Mouse (Mus musculus): ENCODE data around the gene Nr3c2.

The Nr3c2 gene

DNA sequence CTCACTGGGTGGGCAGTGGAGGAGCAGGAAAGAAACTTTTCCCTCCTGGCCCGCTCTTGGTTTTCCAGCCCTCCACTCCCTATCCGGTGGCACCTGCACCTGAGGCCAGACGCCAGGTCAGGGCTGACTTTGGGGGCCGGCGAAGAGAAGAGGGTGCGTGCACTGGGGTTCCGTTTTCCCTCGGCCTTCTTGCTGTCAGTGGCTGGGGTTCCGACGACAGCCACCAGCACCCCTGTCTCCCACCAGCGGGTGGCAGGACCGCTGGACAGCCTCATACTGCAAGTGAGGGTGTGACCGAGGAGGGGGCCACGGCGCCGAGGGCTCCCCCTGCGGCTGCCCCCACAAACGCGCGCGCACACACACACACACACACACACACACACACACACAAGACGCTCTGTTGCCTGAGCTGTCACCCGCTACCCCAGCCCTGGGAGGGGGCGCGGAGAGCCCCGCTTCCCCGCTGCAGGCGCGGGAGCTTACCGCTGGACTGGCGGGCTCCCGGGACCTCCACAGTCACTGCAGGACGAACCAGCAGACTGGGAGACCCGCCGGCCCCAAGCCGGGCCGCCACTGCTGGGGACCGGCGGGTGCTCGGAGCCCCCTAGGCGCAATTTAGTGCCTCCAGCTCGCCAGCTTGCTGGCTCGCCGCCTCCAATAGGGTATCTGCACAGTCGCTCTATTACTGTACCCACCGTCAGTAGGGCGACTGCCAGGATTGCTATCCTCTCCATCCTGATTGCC lies at the start of gene Nr3c2:
Nr3c2 (plus strand) TSS at position 32 of the 744 bp plus-strand sequence.
- DNase-seq (ENCODE audit: low spot score), result peak; percentile 13

GRCm38 (mm10) chr8:76858534-76858933 lies 40.7 kb upstream of the Nr3c2 start:
- DNase-seq (ENCODE audit: low spot score), result no peak

DNA sequence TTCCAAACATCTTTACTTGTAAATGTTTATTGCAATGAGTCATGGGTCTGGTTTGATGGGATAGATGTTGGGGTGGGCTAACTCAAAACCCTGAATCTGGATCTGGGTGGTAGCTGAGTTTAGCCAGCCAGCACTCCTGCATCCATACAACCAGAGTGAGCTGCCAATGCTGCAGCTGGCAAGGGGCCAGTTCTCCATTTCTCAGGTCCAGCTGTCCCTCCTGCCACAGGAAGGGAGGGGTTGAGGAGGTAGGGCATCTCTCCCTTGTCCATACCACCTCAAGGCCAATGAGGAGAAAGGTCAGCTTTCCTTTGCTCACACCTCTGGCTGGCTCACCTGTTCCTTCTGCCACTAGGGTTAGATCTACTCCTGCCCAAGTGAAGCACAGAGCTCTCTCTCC lies 39.5 kb upstream of the Nr3c2 start:
- DNase-seq (ENCODE audit: low spot score), result no peak

DNA sequence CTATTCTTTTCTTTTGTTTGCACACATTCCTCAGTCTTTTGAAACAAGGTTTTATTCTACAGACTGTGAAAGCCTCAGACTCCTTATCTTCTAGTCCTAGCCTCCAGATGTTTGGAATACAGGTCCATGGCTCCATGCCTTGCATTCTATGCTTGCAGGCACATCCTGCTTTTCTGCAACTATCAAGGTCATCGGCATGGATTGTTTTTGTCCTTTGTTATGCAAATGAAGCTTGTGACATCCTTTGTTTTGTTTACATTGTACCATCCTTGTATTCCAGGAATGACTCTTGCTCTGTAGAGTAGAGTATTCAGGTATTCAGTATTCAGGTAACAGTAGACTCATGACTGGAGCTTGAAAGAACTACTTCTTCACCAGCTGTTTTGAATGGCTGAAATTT lies 36.2 kb upstream of the Nr3c2 start:
- no peak for DNase-seq (ENCODE audit: low spot score)

DNA sequence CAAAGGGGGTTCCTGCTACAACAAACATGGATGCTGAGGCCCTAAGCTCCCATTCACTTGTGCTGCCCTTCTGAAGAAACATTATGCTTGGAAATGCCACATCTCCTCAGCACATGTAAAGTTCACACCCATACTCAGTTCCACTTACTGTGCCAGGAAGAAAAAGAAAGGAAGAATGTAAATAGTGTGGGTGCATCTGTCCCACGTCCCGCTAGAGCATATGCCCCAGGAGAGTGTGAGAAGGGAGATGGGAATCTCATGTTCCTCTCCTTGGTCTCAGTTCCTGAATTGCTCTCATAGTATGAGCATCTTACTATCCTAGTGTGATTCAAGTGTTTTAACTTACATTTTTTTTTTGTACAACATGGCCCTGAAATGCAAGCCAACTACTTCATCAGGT lies 22.4 kb upstream of the Nr3c2 start:
- no peak for DNase-seq (ENCODE audit: low spot score)

DNA sequence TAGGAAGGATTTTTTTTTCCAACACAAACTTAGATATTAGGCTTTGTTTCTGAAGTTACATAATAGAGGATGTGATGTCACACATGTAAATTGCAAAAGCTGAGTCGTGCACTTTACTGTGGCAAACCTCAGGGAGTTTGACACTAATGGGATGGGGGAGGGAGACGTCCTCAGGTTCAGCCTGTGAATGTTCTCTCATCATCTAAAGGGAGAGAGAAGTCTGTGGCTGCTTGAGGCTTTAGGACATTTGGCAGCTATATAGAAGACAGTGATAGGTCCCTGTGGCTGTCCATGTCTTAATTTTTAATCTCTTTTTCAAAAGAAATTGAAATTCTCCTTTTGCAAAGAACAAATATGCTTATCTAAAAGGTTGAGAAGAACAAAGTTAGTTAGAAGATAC lies 2.2 kb upstream of the Nr3c2 start:
- no peak for DNase-seq (ENCODE audit: low spot score)

DNA sequence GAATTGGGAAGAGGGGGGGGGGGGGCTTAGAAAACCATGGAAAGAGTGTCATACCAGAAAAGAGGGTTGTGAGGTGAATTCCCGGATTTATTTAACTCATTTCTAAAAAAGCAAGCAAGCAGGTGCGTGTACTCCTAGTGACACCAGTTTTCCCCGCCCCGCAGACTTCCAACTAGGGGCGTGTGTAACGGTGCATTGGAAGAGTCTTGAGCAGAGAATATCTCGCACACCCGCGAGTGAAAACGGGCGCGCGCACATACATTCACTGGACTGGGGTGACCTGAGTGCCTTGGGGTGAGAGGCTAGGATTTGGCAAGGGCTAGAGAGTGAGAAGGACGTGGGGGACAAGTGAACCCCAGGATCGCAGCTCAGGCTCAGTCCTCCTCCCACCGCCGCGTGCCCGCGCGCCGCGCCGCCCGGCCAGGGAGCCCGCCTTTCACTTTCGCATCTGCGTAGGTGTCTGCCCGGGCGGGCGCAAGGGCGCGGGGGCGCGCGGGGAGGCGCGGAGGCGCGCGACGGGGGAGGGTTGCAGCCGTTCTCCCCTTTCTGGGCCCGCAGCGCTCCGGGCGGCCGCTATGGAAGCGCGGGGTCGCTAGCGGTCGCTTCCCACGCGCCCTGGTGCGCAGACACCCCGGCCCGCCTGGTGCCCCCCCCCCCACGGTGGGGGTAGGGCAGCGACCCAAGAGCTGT lies 376 bp upstream of the Nr3c2 start:
- peak; percentile 71 for DNase-seq (ENCODE audit: low spot score)

DNA sequence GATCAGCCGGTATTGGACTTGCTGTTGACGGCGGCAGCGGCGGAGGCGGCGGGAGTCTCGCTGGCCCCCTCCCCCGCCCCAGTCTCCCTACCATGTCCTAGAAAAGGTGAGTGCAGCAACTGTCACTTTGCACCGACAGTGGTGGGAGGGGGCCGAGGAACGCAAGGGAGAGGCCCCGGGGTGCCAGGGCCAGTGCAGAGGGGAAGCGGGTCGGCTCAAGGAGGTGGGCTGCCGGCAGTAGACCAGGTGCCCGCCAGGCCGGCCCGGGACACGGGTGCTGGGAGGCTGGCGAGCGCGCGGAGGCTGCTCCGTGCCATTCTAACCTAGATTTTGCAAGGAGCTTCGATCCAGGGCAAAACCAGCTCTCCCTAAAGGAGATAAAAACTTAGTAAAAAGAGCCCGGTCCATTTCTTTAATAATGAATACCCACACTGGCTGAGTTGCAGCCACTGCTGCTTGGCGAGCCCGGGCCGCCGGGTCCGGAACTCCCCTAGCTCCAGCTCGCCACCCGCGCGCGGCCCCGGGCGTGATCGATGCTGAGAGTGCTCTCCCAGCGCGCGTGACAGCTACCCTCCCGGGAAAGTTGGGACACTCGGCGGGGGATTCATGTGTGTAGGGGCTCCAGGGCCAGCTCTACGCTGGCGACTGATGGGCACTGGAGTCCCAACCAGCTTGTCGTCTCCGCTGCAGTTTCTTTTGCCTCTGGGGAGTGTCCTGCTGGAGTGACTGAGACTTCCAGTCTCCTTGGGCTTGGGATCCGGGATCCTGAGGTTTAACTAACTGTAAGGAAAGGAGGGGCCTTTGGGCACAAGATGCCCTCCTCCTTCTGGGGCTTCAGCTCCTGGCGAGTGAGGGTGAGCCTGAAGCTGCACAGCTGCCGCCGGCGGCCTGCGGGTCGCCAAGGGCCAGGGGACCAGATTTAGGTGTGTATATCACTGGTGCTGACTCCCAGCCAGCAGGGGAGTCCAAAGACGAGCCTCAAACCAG lies 1.2 kb downstream of the Nr3c2 start:
- DNase-seq (ENCODE audit: low spot score), result peak; percentile 51

DNA sequence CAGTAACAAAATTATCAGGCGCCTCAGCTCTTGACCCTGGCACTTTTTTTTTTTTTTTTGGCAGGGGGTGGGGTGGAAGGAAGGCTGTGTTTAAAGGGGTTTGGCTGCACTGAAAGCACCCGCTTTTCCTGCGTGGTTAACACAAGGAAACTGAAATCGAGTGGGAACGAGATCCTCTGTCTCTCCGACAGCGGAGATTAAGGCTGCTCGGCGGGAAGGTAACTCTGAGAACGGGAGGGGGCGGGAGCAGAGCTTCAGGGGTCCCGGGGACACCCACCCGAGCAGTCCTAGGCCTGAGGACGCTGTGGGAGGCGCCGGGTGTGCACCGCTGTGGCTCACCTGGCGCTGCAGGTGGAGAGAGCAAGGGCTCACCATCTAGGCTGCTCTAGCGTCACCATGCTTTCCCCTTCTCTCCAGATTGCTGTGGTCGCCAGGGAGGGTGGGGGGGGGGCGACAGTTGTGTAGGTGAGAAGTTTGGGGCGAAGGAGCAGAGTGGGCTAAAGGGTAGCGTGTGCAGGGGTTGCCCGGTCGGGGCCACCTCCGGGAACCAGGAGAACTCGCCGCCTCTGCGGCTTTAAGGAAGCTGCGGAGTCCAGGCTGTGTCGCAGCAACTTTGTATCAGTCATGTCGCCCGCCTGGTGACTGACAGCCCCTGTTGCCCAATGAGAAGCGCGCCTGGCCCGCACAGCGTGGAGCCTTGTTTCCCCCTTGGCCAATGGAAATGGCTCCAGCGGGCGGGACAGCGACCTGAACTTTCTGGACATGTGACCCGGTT lies 2.4 kb downstream of the Nr3c2 start:
- peak; percentile 98 for DNase-seq (ENCODE audit: low spot score)

- no peak for DNase-seq (ENCODE audit: low spot score)
These were observed 3.2 kb downstream of the Nr3c2 start for GRCm38 (mm10) chr8:76902205-76903078.

- no peak for DNase-seq (ENCODE audit: low spot score)
These were observed 12.0 kb downstream of the Nr3c2 start for GRCm38 (mm10) chr8:76911206-76911605.

GRCm38 (mm10) chr8:76912678-76913077 lies 13.4 kb downstream of the Nr3c2 start:
- peak; percentile 7 for DNase-seq (ENCODE audit: low spot score)

GRCm38 (mm10) chr8:76913207-76913606 lies 14.0 kb downstream of the Nr3c2 start:
- no peak for DNase-seq (ENCODE audit: low spot score)

GRCm38 (mm10) chr8:76915260-76915659 lies 16.0 kb downstream of the Nr3c2 start:
- DNase-seq (ENCODE audit: low spot score), result no peak

DNA sequence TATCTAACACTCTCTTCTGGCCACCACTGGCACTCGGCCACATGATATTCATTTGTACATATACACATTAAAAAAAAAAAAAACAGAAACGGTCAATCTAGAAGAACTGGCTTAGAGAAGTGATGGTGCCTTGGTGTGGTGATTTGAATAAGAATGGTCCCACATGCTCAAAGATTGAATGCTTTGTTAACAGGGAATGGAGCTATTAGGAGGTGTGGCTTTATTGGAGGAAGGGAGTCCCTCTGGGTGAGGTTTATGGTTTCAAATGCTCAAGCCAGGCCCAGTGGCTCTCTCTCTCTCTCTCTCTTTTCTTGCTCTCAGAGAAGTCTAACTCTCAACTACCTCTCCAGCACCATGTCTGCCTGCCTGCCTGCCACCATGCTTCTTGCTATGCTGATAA lies 20.3 kb downstream of the Nr3c2 start:
- no peak for DNase-seq (ENCODE audit: low spot score)

- no peak for DNase-seq (ENCODE audit: low spot score)
These were observed 24.9 kb downstream of the Nr3c2 start for GRCm38 (mm10) chr8:76924150-76924549.

GRCm38 (mm10) chr8:76928326-76928725 lies 29.1 kb downstream of the Nr3c2 start:
- no peak for DNase-seq (ENCODE audit: low spot score)

GRCm38 (mm10) chr8:76928808-76929207 lies 29.6 kb downstream of the Nr3c2 start:
- DNase-seq (ENCODE audit: low spot score), result no peak

DNA sequence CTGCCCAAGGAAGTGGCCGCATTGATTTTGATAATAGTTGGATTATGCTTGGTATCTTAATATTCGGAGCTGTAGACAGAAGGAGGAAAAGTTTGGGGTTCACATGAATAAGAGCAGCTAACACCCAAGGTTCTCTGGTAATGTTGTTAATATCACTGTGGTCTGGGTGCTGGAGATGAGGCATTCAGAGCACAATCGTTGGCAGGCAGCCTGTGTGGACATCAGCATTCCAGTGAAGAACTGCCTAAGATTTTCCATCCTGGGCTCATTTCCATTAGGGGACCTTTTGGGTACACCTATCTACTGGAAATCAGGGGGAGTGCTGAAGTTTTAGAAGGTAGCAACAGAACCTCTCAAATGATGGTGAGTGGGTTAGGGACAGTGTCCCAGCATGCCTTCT lies 65.8 kb downstream of the Nr3c2 start:
- DNase-seq (ENCODE audit: low spot score), result no peak

- DNase-seq (ENCODE audit: low spot score), result no peak
These were observed 71.9 kb downstream of the Nr3c2 start for GRCm38 (mm10) chr8:76971187-76971586.

All from urinary bladder, postnatal 14 days (tissue).